Mouse (Mus musculus): ENCODE measurements around the gene 4930595D18Rik. TPM values are rescaled to one million over a fixed set of nuclear protein-coding genes. Genes with fewer than 3 reads are reported as not detected.

The 4930595D18Rik gene
- polyA plus RNA-seq, 1 experiment: not detected

DNA sequence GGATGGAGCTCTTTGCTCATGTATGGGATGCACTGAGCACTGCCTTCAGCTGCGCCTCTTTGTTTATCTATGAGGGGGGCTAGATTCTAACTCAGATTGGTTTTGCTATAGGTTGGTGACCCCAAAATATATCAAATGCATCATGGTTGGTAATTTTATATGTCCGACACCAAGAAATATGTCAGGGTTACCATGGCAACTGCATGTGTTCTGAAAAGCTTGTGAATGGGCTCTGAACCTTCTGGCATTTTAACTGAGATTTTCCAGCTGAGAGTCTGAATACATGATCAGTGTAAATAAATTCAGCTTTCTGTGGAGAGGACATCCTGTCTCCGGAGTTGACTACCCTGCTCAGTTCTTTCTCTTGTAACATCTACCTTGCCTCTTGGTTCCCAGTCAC is 19.7 kb upstream of the 4930595D18Rik start:
- no peak for TF ChIP-seq TAL1 (IDR thresholded peaks at IDR 0.05; ENCODE audit: low read length)
- TF ChIP-seq GATA1 (IDR thresholded peaks at IDR 0.05; ENCODE audit: low read length): no peak
- H3K36me3 ChIP-seq (ENCODE audit: control insufficient read depth): no peaks in the 10 kb centered on the region
- H3K9me3 ChIP-seq (ENCODE audit: control insufficient read depth, low read length): no peaks in the 10 kb centered on the region
- H3K4me1 ChIP-seq (ENCODE audit: control insufficient read depth): no peaks in the 10 kb centered on the region
- no peaks in the 10 kb centered on the region for H3K27me3 ChIP-seq (ENCODE audit: control insufficient read depth)
- no peak overlapping the region for H3K4me3 ChIP-seq (replicated peaks)

GRCm38 (mm10) chr12:111203076-111203475 is 18.8 kb upstream of the 4930595D18Rik start:
- Histone ChIP-seq H3K4me1 (ENCODE audit: control insufficient read depth) (no peaks in the 10 kb centered on the region), H3K9me3 (ENCODE audit: control insufficient read depth, low read length) (no peaks in the 10 kb centered on the region)
- TF ChIP-seq TAL1 (IDR thresholded peaks at IDR 0.05; ENCODE audit: low read length): no peak
- TF ChIP-seq GATA1 (IDR thresholded peaks at IDR 0.05; ENCODE audit: low read length): no peak

GRCm38 (mm10) chr12:111196548-111196947 is 12.3 kb upstream of the 4930595D18Rik start:
- no peaks in the 10 kb centered on the region for H3K27me3 ChIP-seq (ENCODE audit: control insufficient read depth)
- H3K9me3 ChIP-seq (ENCODE audit: control insufficient read depth, low read length): no peaks in the 10 kb centered on the region
- TF ChIP-seq TAL1 (IDR thresholded peaks at IDR 0.05; ENCODE audit: low read length): no peak
- no peak for TF ChIP-seq GATA1 (IDR thresholded peaks at IDR 0.05; ENCODE audit: low read length)
- no peak overlapping the region for H3K4me3 ChIP-seq (replicated peaks)
- H3K4me1 ChIP-seq (ENCODE audit: control insufficient read depth): no peaks in the 10 kb centered on the region
- no peaks in the 10 kb centered on the region; the same call in 1 of the 2 replicates for H3K36me3 ChIP-seq (ENCODE audit: control insufficient read depth)

More at GRCm38 (mm10) chr12:111203076-111203475, 18.8 kb upstream of the 4930595D18Rik start:
- Histone ChIP-seq H3K36me3 (ENCODE audit: control insufficient read depth) (no peaks in the 10 kb centered on the region), H3K4me3 (replicated peaks) (no peak overlapping the region), H3K27me3 (ENCODE audit: control insufficient read depth) (no peaks in the 10 kb centered on the region)

DNA sequence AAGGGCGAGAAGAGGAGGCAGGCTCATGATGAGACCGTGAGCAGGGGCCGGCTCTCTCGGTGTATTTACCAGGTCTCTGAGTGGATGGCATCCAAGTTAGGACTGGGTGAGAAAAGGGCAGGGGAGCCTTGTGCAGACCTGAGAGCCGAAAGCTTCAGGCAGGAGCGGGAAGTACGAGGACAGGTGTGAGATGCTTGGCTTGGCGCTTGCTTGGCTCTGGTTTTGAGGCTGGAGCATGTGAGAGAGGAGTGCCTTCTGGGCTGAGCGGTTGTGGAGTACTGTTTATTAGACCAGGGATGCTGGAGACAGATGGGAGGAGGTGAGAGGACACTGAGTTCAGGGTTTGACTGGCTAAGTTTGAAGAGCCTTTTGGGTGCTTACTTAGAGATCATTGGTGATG is 9.0 kb upstream of the 4930595D18Rik start:
- peaks cover 6% of the 10 kb centered on the region; the same call in 1 of the 2 replicates for H3K36me3 ChIP-seq (ENCODE audit: control insufficient read depth)
- no peaks in the 10 kb centered on the region for H3K9me3 ChIP-seq (ENCODE audit: control insufficient read depth, low read length)
- H3K4me1 ChIP-seq (ENCODE audit: control insufficient read depth): no peaks in the 10 kb centered on the region
- TF ChIP-seq GATA1 (IDR thresholded peaks at IDR 0.05; ENCODE audit: low read length) (no peak), TAL1 (IDR thresholded peaks at IDR 0.05; ENCODE audit: low read length) (no peak)
- no peaks in the 10 kb centered on the region for H3K27me3 ChIP-seq (ENCODE audit: control insufficient read depth)
- no peak overlapping the region for H3K4me3 ChIP-seq (replicated peaks)

- H3K36me3 ChIP-seq (ENCODE audit: control insufficient read depth): peaks cover 6% of the 10 kb centered on the region; the same call in 1 of the 2 replicates
- H3K4me3 ChIP-seq (replicated peaks): no peak overlapping the region
- H3K9me3 ChIP-seq (ENCODE audit: control insufficient read depth, low read length): no peaks in the 10 kb centered on the region
- no peak for TF ChIP-seq GATA1 (IDR thresholded peaks at IDR 0.05; ENCODE audit: low read length)
- TF ChIP-seq TAL1 (IDR thresholded peaks at IDR 0.05; ENCODE audit: low read length): no peak
- H3K4me1 ChIP-seq (ENCODE audit: control insufficient read depth): no peaks in the 10 kb centered on the region
- no peaks in the 10 kb centered on the region for H3K27me3 ChIP-seq (ENCODE audit: control insufficient read depth)
These were observed 8.5 kb upstream of the 4930595D18Rik start for GRCm38 (mm10) chr12:111192777-111193176.

- Histone ChIP-seq H3K4me1 (ENCODE audit: control insufficient read depth) (no peaks in the 10 kb centered on the region), H3K27me3 (ENCODE audit: control insufficient read depth) (no peaks in the 10 kb centered on the region), H3K4me3 (replicated peaks) (no peak overlapping the region), H3K9me3 (ENCODE audit: control insufficient read depth, low read length) (no peaks in the 10 kb centered on the region), H3K36me3 (ENCODE audit: control insufficient read depth) (peaks cover 6% of the 10 kb centered on the region; the same call in 1 of the 2 replicates)
- TF ChIP-seq GATA1 (IDR thresholded peaks at IDR 0.05; ENCODE audit: low read length): no peak
- no peak for TF ChIP-seq TAL1 (IDR thresholded peaks at IDR 0.05; ENCODE audit: low read length)
These were observed 6.6 kb upstream of the 4930595D18Rik start for GRCm38 (mm10) chr12:111190891-111191290.

GRCm38 (mm10) chr12:111190355-111190754 is 6.1 kb upstream of the 4930595D18Rik start:
- TF ChIP-seq TAL1 (IDR thresholded peaks at IDR 0.05; ENCODE audit: low read length) (no peak), GATA1 (IDR thresholded peaks at IDR 0.05; ENCODE audit: low read length) (no peak)
- Histone ChIP-seq H3K4me1 (ENCODE audit: control insufficient read depth) (no peaks in the 10 kb centered on the region), H3K4me3 (replicated peaks) (no peak overlapping the region), H3K9me3 (ENCODE audit: control insufficient read depth, low read length) (no peaks in the 10 kb centered on the region), H3K36me3 (ENCODE audit: control insufficient read depth) (peaks cover 6% of the 10 kb centered on the region; the same call in 1 of the 2 replicates), H3K27me3 (ENCODE audit: control insufficient read depth) (no peaks in the 10 kb centered on the region)

DNA sequence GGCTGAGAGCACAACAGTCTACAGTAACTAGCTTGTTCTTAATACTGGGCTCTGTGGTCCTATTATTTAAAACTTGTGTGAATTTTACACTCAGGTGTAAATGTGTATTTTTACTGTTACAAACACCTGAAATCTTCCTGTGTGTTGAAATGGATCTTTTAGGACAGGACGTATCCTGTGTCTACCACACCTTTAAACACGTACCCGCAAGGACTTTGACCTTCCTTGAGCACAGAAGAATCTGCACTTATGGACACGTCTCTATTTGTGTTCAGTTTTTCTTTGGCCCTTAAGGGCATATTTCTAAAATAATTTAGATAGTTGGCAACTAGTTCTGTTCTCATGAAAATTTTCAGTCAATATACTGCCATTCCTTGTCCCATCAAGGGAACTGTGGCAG is 4.0 kb upstream of the 4930595D18Rik start:
- H3K4me1 ChIP-seq (ENCODE audit: control insufficient read depth): peaks cover 4% of the 10 kb centered on the region
- no peak for TF ChIP-seq GATA1 (IDR thresholded peaks at IDR 0.05; ENCODE audit: low read length)
- H3K36me3 ChIP-seq (ENCODE audit: control insufficient read depth): peaks cover 6% of the 10 kb centered on the region; the same call in 1 of the 2 replicates
- H3K9me3 ChIP-seq (ENCODE audit: control insufficient read depth, low read length): no peaks in the 10 kb centered on the region
- H3K27me3 ChIP-seq (ENCODE audit: control insufficient read depth): no peaks in the 10 kb centered on the region
- H3K4me3 ChIP-seq (replicated peaks): no peak overlapping the region

DNA sequence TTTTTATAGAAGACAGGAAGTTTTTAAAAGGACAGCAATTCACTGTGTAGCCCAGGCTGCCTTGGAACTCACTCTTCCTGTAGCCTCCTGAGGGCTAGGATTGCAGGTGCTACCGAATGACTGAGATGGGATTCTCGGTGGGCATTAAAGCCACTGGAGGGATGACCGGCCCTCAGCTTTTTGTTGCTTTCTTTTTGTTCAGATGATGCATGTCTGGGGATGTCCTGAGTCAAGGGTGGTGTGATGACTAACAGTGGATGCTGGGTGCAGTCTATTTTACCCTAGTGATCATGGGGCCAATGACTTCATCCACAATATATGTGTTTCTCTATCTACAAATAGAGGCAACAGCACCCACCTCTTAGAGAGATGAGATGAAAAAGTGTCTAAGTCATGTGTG is 2.7 kb upstream of the 4930595D18Rik start:
- TF ChIP-seq TAL1 (IDR thresholded peaks at IDR 0.05; ENCODE audit: low read length) (no peak), GATA1 (IDR thresholded peaks at IDR 0.05; ENCODE audit: low read length) (no peak)

GRCm38 (mm10) chr12:111182378-111182777 is 1.9 kb downstream of the 4930595D18Rik start:
- Histone ChIP-seq H3K27me3 (ENCODE audit: control insufficient read depth) (no peaks in the 10 kb centered on the region), H3K4me1 (ENCODE audit: control insufficient read depth) (peaks cover 4% of the 10 kb centered on the region), H3K4me3 (replicated peaks) (no peak overlapping the region), H3K9me3 (ENCODE audit: control insufficient read depth, low read length) (no peaks in the 10 kb centered on the region), H3K36me3 (ENCODE audit: control insufficient read depth) (no peaks in the 10 kb centered on the region; the same call in 1 of the 2 replicates)
- TF ChIP-seq GATA1 (IDR thresholded peaks at IDR 0.05; ENCODE audit: low read length): no peak
- no peak for TF ChIP-seq TAL1 (IDR thresholded peaks at IDR 0.05; ENCODE audit: low read length)

More for the DNA sequence above, 2.7 kb upstream of the 4930595D18Rik start:
- H3K4me3 ChIP-seq (replicated peaks): no peak overlapping the region
- H3K27me3 ChIP-seq (ENCODE audit: control insufficient read depth): no peaks in the 10 kb centered on the region
- H3K4me1 ChIP-seq (ENCODE audit: control insufficient read depth): peaks cover 4% of the 10 kb centered on the region
- peaks cover 6% of the 10 kb centered on the region; the same call in 1 of the 2 replicates for H3K36me3 ChIP-seq (ENCODE audit: control insufficient read depth)
- H3K9me3 ChIP-seq (ENCODE audit: control insufficient read depth, low read length): no peaks in the 10 kb centered on the region

Data from erythroblast, embryonic 14.5 days (primary cell).